Mouse (Mus musculus): ENCODE measurements around the gene Homer3. TPM values are rescaled to one million over a fixed set of nuclear protein-coding genes. Genes with fewer than 3 reads are reported as not detected.
A peak's percentile ranks its signal among the peaks of the same experiment; 100 is the strongest.

Gene Homer3
- total and polyA plus RNA-seq, 2 experiments from 2014 or later = 13.8 to 36.4 TPM

DNA sequence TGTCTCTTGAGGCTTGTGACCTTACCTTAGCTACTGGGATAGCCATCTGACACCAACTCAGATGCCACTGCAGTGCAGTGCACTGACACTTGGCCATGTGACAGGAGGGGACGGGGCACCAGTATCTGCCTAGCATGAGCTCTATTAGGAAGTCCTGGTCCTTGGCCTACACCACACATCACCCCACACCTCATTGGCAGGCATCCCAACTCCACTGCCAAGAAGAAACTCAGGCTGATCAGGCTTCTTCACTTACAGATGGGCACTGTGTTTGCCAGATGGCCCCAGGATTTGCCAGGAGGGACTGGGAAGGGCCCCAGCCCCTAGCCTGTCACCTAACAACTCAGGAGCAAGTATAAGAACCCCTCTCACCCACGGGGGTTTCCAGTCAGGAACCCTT lies 30.8 kb downstream of the Homer3 start:
- no peak for ATAC-seq (ENCODE audit: low FRiP score)
- Histone ChIP-seq H3K4me3 (ENCODE audit: low read depth, low read length) (no peak overlapping the region), H3K9me3 (ENCODE audit: low read length) (no peaks in the 10 kb centered on the region), H3K4me2 (ENCODE audit: low read depth, low read length, poor library complexity, severe bottlenecking) (no peak overlapping the region), H3K27ac (ENCODE audit: low read depth, low read length) (no peak overlapping the region), H3K36me3 (ENCODE audit: insufficient read depth, low read length) (peaks cover 35% of the 10 kb centered on the region), H3K27me3 (ENCODE audit: insufficient read depth, low read length) (no peaks in the 10 kb centered on the region), H3K4me1 (ENCODE audit: insufficient read depth, low read length) (0 out of 2 replicates have a peak, but pooled peaks cover 5% of the 10 kb centered on the region), H3K9ac (replicated peaks; ENCODE audit: low read length, poor library complexity, severe bottlenecking) (no peak overlapping the region)
- 82% methylated on average over 2 of the region's 2 CpGs for WGBS
- TF ChIP-seq CTCF (IDR thresholded peaks at IDR 0.05) = no peak
- peak; percentile 40 for DNase-seq (ENCODE audit: low spot score)

DNA sequence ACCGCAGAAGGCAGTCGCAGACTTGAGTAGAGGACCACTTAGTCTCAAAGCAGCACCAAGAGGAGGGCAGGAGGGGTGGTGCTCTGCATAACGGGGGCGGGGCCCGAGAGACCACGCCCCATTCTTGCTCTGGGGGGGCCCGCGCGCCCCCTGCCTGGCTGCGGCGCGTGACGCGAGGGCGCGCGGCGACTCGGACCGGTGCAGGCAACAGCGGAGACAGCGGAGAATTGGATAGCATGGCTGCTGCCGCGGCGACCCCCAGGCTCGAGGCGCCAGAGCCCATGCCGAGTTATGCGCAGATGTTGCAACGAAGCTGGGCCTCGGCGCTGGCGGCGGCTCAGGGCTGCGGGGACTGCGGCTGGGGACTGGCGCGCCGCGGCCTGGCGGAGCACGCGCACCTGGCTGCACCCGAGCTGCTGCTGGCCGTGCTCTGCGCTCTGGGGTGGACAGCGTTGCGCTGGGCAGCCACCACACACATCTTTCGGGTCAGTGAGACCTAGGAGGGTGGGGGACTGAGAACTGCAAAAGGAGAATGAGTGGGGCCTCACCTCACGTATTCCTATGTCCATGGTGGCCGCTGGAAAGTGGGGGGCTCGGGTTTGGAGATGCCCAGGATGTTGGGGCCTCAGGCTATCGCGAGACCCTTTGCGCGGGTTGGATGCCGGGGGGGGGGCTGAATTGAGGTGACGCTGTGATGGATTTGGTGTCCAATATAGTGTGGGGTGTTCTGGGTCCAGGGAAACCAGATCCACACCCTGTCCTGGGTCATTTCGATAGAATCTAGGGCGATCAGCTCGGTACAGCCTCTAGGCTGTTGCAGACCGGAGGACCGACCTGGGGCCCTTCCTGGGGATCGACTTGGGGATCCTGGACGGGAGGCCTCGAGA lies 33.2 kb downstream of the Homer3 start, which contains the start of gene Cers1:
Gene Cers1 (plus strand): TSS at position 152 of the 887 bp plus-strand sequence.
- TF ChIP-seq CTCF (IDR thresholded peaks at IDR 0.05) = no peak
- peak within 1 kb of the TSS; percentile 62 for H3K4me3 ChIP-seq (ENCODE audit: low read depth, low read length)
- peak; percentile 66 for ATAC-seq (ENCODE audit: low FRiP score)
- peaks cover 40% of the 10 kb centered on the region for H3K36me3 ChIP-seq (ENCODE audit: insufficient read depth, low read length)
- H3K9me3 ChIP-seq (ENCODE audit: low read length) = no peaks in the 10 kb centered on the region
- peak within 1 kb of the TSS; percentile 92 for H3K27ac ChIP-seq (ENCODE audit: low read depth, low read length)
- H3K27me3 ChIP-seq (ENCODE audit: insufficient read depth, low read length) = no peaks in the 10 kb centered on the region
- peak; percentile 84 for DNase-seq (ENCODE audit: low spot score)
- WGBS = 2% methylated on average over 55 of the region's 66 CpGs
- peak within 1 kb of the TSS; percentile 81 for H3K9ac ChIP-seq (replicated peaks; ENCODE audit: low read length, poor library complexity, severe bottlenecking)
- H3K4me2 ChIP-seq (ENCODE audit: low read depth, low read length, poor library complexity, severe bottlenecking) = peak within 1 kb of the TSS; percentile 91
- 0 out of 2 replicates have a peak, but pooled peaks cover 5% of the 10 kb centered on the region for H3K4me1 ChIP-seq (ENCODE audit: insufficient read depth, low read length)

DNA sequence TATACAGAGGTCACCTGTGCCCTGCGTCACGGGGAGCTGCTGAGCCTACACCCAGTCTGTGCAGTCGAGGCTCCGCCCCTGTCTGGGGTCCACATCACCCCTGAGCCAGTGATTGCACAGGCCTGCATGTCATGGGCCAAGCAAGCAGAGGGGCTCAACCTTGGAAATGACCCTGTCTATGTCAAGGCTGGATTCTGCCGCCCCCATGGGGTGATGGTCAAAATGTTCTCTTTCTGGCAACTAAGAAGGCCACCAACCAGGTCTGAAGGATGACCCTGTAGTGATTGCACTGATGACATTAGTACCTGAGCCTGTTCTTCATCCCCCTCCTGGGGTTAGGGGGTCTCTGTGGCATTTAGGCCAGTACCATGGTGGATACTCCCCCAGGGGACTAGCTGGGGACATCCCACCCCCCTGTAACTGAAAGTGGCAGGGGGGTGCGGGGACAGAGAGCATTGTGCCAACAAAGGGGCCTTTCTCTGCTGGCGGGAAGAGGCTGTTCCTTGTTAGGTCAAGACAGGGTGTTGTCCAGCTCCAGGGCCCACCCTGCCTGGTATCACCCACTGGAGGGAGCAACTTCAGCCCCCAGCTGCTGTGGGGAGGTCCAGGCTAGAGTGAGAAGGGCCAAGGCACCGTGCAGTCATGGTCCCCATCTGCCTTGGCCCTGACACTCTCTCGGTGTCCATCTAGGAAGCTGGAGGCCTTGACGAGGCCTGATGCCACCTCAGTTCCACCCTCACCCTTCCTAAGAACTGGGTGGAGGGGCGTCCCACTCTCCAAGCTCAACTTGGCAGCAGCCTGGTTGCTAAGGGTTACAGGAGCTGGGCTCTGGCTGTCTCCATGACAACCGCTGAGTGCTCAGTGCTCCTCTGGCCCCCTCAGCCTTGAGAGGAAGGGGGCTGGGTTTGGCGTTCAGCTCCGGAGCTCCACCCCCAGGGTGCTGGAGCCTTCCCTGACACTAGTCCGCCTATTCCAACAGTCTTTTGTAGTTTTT lies 34.2 kb downstream of the Homer3 start:
- peak; percentile 20; the same call in 1 of the 2 replicates for TF ChIP-seq CTCF (IDR thresholded peaks at IDR 0.05)
- Histone ChIP-seq H3K9ac (replicated peaks; ENCODE audit: low read length, poor library complexity, severe bottlenecking) (peak overlapping the region; percentile 81), H3K36me3 (ENCODE audit: insufficient read depth, low read length) (peaks cover 35% of the 10 kb centered on the region), H3K9me3 (ENCODE audit: low read length) (no peaks in the 10 kb centered on the region), H3K4me2 (ENCODE audit: low read depth, low read length, poor library complexity, severe bottlenecking) (peak overlapping the region; percentile 91), H3K4me1 (ENCODE audit: insufficient read depth, low read length) (0 out of 2 replicates have a peak, but pooled peaks cover 5% of the 10 kb centered on the region), H3K27ac (ENCODE audit: low read depth, low read length) (peak overlapping the region; percentile 92), H3K27me3 (ENCODE audit: insufficient read depth, low read length) (no peaks in the 10 kb centered on the region), H3K4me3 (ENCODE audit: low read depth, low read length) (peak overlapping the region; percentile 62)
- ATAC-seq (ENCODE audit: low FRiP score) = peak; percentile 78
- WGBS = 7% methylated on average over 15 of the region's 15 CpGs
- peak; percentile 99 for DNase-seq (ENCODE audit: low spot score)

DNA sequence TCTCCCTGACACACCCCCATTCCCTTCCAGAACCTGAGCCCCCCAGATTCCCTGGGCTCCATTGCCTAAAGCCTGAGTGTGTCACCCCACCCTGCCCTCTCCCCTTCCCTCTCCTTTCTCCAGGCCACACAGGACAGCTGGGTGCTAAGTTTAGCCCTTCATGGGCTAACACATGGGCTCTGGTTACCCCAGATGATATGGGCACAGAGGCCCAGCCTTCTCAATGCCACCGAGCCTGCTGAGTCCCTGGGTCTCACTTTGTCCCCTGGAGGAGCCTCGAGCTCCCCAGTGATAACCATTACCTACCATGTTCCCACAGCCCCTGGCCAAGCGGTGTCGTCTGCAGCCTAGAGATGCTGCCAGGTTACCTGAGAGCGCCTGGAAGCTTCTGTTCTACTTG lies 35.2 kb downstream of the Homer3 start:
- no peak for ATAC-seq (ENCODE audit: low FRiP score)
- Histone ChIP-seq H3K4me2 (ENCODE audit: low read depth, low read length, poor library complexity, severe bottlenecking) (peak overlapping the region; percentile 91), H3K9ac (replicated peaks; ENCODE audit: low read length, poor library complexity, severe bottlenecking) (no peak overlapping the region), H3K27ac (ENCODE audit: low read depth, low read length) (peak overlapping the region; percentile 92), H3K4me1 (ENCODE audit: insufficient read depth, low read length) (0 out of 2 replicates have a peak, but pooled peaks cover 5% of the 10 kb centered on the region), H3K9me3 (ENCODE audit: low read length) (no peaks in the 10 kb centered on the region), H3K36me3 (ENCODE audit: insufficient read depth, low read length) (peaks cover 34% of the 10 kb centered on the region), H3K4me3 (ENCODE audit: low read depth, low read length) (peak overlapping the region; percentile 62; the same call in 1 of the 2 replicates), H3K27me3 (ENCODE audit: insufficient read depth, low read length) (no peaks in the 10 kb centered on the region)
- TF ChIP-seq CTCF (IDR thresholded peaks at IDR 0.05) = no peak
- no peak for DNase-seq (ENCODE audit: low spot score)
- 82% methylated on average over 5 of the region's 5 CpGs for WGBS

DNA sequence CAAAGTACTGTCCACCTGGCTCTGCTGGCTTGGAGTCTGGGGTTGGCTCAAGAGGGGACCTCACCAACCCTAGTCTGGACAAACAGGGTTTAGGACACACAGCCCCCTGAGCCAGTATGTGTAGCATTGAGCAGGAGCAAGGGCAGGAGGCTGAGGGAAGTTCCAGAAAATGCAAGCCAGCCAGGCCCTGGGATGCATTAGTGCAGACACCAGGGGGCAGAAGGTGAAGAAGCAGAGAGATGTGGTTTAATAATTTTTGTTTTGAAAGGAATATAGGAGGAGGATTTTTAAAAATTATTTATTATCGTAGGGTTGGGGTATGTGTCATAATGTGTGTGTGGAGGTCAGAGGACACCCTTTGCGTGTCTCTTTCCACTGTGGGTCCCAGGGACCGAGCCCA lies 41.1 kb downstream of the Homer3 start:
- H3K9ac ChIP-seq (replicated peaks; ENCODE audit: low read length, poor library complexity, severe bottlenecking) = no peak overlapping the region
- peaks cover 54% of the 10 kb centered on the region for H3K36me3 ChIP-seq (ENCODE audit: insufficient read depth, low read length)
- 94% methylated on average over 3 of the region's 3 CpGs for WGBS
- no peak overlapping the region for H3K4me3 ChIP-seq (ENCODE audit: low read depth, low read length)
- no peak for ATAC-seq (ENCODE audit: low FRiP score)
- TF ChIP-seq CTCF (IDR thresholded peaks at IDR 0.05) = no peak
- H3K27ac ChIP-seq (ENCODE audit: low read depth, low read length) = no peak overlapping the region
- no peak overlapping the region for H3K4me2 ChIP-seq (ENCODE audit: low read depth, low read length, poor library complexity, severe bottlenecking)
- no peak for DNase-seq (ENCODE audit: low spot score)
- no peaks in the 10 kb centered on the region for H3K9me3 ChIP-seq (ENCODE audit: low read length)
- H3K4me1 ChIP-seq (ENCODE audit: insufficient read depth, low read length) = no peaks in the 10 kb centered on the region
- H3K27me3 ChIP-seq (ENCODE audit: insufficient read depth, low read length) = no peaks in the 10 kb centered on the region

All from midbrain, postnatal 0 days (tissue).